Mouse (Mus musculus) embryonic facial prominence, embryonic 13.5 days (tissue): ENCODE results near the gene St3gal4. TPM values are rescaled to one million over a fixed set of nuclear protein-coding genes. Genes with fewer than 3 reads are reported as not detected.

Experiments used
- ATAC-seq: fragments of 200-750 bp; cut with Nextera tagmentation; 2 replicates; pipeline ENCODE4 v1.8.0; 2017; ENCODE audit warnings: low read depth; ENCODE audit not compliant: insufficient number of reproducible peaks, insufficient read depth, low FRiP score, low TSS enrichment
- H3K27ac ChIP-seq: fragments of 300-500 bp; sonication (generic); 2 replicates; pipeline ENCODE4 v1.5.1; 2015; ENCODE audit warnings: moderate library complexity, mild to moderate bottlenecking, inconsistent platforms
- H3K27me3 ChIP-seq: fragments of 300-500 bp; sonication (generic); 2 replicates; pipeline ENCODE4 v1.6.1; 2015; ENCODE audit warnings: mild to moderate bottlenecking, inconsistent platforms
- H3K36me3 ChIP-seq: fragments of 300-500 bp; sonication (generic); 2 replicates; pipeline ENCODE4 v1.6.1; 2015; ENCODE audit warnings: mild to moderate bottlenecking, inconsistent platforms
- H3K4me1 ChIP-seq: fragments of 300-500 bp; sonication (generic); 2 replicates; pipeline ENCODE4 v1.6.1; 2015; ENCODE audit warnings: inconsistent platforms
- H3K4me2 ChIP-seq: fragments of 300-500 bp; sonication (generic); 2 replicates; pipeline ENCODE4 v1.6.1; 2015; ENCODE audit warnings: moderate library complexity, mild to moderate bottlenecking, inconsistent platforms
- H3K4me3 ChIP-seq: fragments of 300-500 bp; sonication (generic); 2 replicates; pipeline ENCODE4 v1.5.1; 2015; ENCODE audit warnings: mild to moderate bottlenecking, inconsistent platforms
- H3K9ac ChIP-seq: fragments of 300-500 bp; sonication (generic); 2 replicates; pipeline ENCODE4 v1.6.1; 2015; ENCODE audit warnings: mild to moderate bottlenecking, inconsistent platforms
- H3K9me3 ChIP-seq: fragments of 300-500 bp; sonication (generic); 2 replicates; pipeline ENCODE4 v1.6.1; 2016; ENCODE audit warnings: inconsistent platforms
- WGBS: fragments of 180-500 bp; shearing (Covaris S2); methylation state at CpG from one replicate; pipeline ENCODE4 v1.1.7; 2015; ENCODE audit warnings: mixed read lengths; 5-methylcytosine and 5-hydroxymethylcytosine counted together
- polyA plus RNA-seq: library from polyadenylated mRNA; unstranded; fragments of >200 nt; fragmentation: Nextera tagmentation; extraction: Ambion mirVana; gene quantifications from 2 replicates; pipeline ENCODE4 v1.2.1, GENCODE M21; 2015

St3gal4 gene
- polyA plus RNA-seq, 1 experiment from 2014 or later = 42.0 TPM

DNA sequence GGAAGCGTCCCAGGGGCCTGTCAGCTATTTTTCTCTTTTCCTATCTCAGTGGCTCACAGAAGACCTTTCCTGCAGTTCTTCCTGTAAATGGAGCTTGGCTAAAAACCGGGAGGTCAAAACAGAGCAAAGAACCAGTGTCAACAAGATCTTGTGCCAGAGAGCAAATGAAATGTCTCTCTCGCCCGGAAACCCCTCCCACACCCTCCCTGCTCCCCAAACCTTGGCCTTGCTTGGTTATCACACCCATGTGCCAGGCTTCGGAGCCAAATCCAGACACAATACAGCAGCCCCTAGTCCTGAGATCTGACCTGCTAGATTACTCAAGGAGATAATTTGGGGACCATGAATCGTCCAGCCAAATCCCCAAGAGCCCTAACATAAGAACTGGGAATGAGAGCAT lies 8.1 kb upstream of the St3gal4 start:
- H3K36me3 ChIP-seq = peaks cover 68% of the 10 kb centered on the region
- no peaks in the 10 kb centered on the region for H3K9me3 ChIP-seq
- no peak overlapping the region for H3K27ac ChIP-seq
- no peak overlapping the region for H3K9ac ChIP-seq
- no peaks in the 10 kb centered on the region for H3K4me1 ChIP-seq
- no peak overlapping the region for H3K4me3 ChIP-seq
- no peak overlapping the region for H3K4me2 ChIP-seq
- H3K27me3 ChIP-seq = no peaks in the 10 kb centered on the region
- WGBS = 82% methylated on average over 6 of the region's 6 CpGs
- no peak for ATAC-seq

DNA sequence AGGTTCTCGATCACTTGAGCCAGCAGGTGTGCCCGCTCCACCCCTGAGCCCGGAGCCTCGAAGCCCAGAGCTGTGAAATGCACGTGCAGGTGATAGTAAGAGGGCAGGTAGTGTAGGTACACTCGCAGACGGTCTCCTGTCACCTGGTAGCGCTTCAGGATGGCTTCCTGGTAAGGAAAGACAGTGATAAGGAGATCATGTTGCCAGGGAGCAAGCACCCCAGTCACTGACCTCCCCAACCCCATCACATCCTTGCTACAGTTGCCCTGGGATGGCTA lies 5.5 kb upstream of the St3gal4 start:
- 94% methylated on average over 8 of the region's 8 CpGs for WGBS
- no peak for ATAC-seq
- Histone ChIP-seq H3K36me3 (peaks cover 70% of the 10 kb centered on the region), H3K4me2 (no peak overlapping the region), H3K4me1 (0 out of 2 replicates have a peak, but pooled peaks cover 4% of the 10 kb centered on the region), H3K27me3 (no peaks in the 10 kb centered on the region), H3K9ac (no peak overlapping the region), H3K27ac (no peak overlapping the region), H3K4me3 (no peak overlapping the region), H3K9me3 (no peaks in the 10 kb centered on the region)

DNA sequence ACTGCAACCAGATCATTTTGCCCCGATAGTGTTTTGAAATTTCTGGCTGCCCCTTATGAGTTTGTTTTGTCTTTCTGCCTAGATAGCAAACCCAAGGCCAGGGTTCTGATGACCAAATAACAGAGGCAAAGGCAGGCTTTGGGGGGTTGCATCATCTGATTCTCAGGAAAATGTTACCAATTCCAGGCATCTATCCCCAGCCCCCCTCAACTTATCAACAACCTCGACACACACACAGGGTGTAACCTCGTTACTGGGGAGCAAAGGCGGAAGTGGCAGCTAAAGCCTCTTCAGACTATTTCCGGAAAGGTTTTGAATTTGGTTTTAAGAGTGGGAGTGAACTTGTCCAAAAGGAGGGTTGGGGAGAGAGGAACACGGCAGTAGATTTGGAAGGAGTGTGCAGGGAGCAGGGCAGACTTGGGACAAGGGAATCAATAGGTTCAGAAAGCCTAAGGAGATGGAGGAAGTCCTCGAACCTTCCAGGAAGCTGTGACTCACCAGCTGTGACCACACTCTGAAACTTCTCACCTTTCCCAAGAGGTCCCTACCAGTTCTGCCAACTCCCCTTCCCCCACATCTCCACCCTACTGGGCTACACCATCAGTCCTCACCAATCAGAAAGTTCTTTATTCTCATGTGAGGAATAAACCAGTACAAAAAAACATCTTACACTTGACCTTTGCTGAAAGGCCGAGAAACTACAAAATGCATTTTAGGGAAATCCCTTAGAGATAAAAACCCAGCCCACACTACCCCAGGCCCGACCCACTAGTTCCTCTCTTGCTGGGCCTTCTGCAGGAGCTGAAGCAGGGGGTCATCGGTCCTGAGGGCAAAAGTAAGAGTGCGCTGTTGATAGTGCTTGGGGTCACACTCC lies 5.0 kb upstream of the St3gal4 start:
- no peak overlapping the region for H3K4me3 ChIP-seq
- peaks cover 67% of the 10 kb centered on the region for H3K36me3 ChIP-seq
- 81% methylated on average over 11 of the region's 11 CpGs for WGBS

DNA sequence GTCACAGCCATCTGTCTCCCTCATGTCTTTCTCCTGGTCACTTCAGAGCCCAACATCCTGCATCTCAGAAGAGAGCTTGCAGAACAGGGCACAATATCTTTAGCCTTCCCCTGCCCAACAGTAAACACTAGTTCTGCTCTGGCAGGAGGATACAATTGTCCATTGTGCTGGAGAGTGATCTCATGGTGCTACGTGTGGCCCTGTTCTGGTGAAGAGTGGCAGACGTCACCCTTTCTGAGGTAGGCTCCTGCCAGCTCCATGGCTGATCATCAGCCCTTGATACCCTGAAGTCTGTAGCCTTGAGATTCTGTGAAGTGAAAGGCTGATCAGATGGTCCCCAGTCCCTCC lies 4.4 kb upstream of the St3gal4 start:
- H3K36me3 ChIP-seq = peaks cover 62% of the 10 kb centered on the region
- no peak overlapping the region for H3K9ac ChIP-seq
- peak overlapping the region; percentile 28; the same call in 1 of the 2 replicates for H3K27ac ChIP-seq
- no peak overlapping the region for H3K4me3 ChIP-seq
- ATAC-seq = no peak
- no peaks in the 10 kb centered on the region for H3K9me3 ChIP-seq
- 62% methylated on average over 2 of the region's 2 CpGs for WGBS
- H3K4me1 ChIP-seq = peaks cover 8% of the 10 kb centered on the region; the same call in 1 of the 2 replicates
- no peak overlapping the region for H3K4me2 ChIP-seq
- H3K27me3 ChIP-seq = no peaks in the 10 kb centered on the region

More for the DNA sequence above, 5.0 kb upstream of the St3gal4 start:
- Histone ChIP-seq H3K27ac (0 out of 2 replicates have a peak overlapping the region, but pooled peaks have one; percentile 28), H3K27me3 (no peaks in the 10 kb centered on the region), H3K4me2 (no peak overlapping the region), H3K4me1 (peaks cover 8% of the 10 kb centered on the region; the same call in 1 of the 2 replicates), H3K9ac (no peak overlapping the region), H3K9me3 (no peaks in the 10 kb centered on the region)
- ATAC-seq = no peak

DNA sequence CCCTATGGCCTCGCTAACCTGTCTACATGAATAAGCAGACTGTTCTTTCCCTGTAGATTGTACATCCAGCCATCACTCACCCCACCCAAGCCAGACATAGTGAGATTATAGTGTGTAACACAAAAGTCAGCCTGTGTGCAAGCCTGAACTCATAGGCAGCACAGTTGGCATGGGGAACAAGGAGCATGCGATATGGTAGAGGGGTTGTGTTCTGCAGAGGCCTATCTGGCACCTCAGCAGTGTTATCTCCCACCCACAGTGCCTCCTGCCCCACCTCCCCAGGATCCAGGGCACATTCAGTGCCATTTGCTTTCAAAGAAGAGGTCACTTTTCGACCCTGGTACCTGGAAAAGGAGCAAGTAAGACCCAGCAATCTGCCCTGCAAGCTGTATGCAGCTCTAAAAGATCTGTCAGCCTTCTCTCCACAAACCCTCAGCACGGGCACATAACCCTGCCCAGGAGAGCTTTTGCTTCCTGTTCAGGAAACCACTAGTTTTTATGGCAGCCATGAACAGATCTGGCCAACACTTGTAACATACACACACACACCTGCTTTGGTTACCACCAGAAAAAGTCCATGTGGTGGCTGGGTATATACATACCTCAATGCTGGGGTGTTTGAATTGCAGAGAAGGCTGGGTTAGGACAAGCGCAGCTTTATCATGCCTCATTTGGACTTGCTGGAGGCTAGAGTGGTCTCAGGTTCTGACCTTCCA lies 3.6 kb upstream of the St3gal4 start:
- Histone ChIP-seq H3K4me2 (no peak overlapping the region), H3K27ac (0 out of 2 replicates have a peak overlapping the region, but pooled peaks have one; percentile 28), H3K4me1 (peaks cover 13% of the 10 kb centered on the region), H3K9ac (no peak overlapping the region), H3K4me3 (no peak overlapping the region), H3K27me3 (no peaks in the 10 kb centered on the region), H3K36me3 (peaks cover 55% of the 10 kb centered on the region), H3K9me3 (no peaks in the 10 kb centered on the region)
- 76% methylated on average over 5 of the region's 5 CpGs for WGBS
- no peak for ATAC-seq

DNA sequence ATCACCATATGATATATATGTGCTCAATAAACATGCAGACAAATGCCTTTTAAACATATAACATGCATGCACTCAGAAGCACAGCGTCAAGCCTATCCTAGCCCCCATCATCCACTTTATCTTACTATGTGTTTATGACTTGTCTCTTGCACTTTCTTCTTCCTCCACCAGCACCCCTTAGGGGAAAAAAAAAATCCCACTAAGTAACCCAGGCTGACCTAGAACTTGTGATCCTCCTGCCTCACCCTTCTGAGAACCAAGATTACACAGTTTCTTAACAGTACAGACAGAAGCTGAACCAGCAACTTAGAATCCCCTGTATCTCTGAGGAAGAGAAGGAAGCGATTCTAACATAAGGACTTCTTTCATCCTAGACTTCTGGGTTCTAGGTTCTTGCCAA lies 505 bp downstream of the St3gal4 start:
- ATAC-seq = no peak
- H3K27ac ChIP-seq = no peak overlapping the region
- H3K9ac ChIP-seq = no peak overlapping the region
- peaks cover 26% of the 10 kb centered on the region for H3K36me3 ChIP-seq
- H3K9me3 ChIP-seq = no peaks in the 10 kb centered on the region
- peaks cover 40% of the 10 kb centered on the region for H3K4me1 ChIP-seq
- H3K27me3 ChIP-seq = no peaks in the 10 kb centered on the region
- no peak overlapping the region for H3K4me3 ChIP-seq
- 89% methylated on average over 2 of the region's 2 CpGs for WGBS
- no peak overlapping the region for H3K4me2 ChIP-seq

DNA sequence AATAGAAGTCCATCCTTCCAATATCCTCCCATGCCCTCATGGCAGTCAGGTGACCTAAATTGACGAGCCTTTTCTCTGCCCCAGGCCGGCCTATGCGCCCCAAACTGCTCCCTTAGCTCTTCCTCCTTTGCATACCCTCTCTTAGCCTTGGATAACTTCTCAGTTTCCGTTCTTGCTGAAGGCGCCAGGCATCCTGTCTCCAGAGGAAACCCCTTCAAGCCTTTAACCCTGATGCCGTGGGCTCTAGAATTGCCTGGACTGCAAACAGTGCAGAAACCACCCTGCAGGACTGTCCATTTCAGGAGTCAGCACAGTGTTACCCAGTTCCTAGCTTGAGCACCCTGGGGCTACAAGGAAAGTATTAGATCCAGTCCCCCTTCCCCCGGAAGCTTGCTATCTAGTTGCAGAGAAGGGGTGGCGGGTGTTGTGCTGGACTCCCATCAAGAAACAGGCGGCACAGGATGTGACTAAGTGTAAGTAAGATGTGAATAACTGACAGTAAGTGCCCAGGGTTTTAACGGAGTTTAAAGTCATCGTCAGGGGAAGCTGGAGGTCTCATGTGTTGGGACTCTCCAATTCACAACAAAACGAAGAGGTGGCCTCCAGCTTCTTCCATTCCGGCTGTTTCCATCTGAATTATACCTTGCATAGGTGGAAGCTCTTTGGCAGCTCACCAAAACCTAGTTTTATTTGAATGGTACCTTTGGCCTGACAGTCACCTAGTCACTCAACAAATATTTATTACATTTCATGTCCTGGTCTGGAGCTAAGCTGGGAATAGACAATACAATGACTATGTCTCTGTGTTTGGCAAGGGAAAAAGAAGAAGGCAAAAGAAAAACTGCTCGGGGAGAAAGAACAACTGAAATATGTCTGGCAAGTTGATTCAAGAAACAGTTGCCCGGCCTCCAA lies 1.4 kb downstream of the St3gal4 start:
- ATAC-seq = no peak
- H3K4me1 ChIP-seq = peaks cover 49% of the 10 kb centered on the region

DNA sequence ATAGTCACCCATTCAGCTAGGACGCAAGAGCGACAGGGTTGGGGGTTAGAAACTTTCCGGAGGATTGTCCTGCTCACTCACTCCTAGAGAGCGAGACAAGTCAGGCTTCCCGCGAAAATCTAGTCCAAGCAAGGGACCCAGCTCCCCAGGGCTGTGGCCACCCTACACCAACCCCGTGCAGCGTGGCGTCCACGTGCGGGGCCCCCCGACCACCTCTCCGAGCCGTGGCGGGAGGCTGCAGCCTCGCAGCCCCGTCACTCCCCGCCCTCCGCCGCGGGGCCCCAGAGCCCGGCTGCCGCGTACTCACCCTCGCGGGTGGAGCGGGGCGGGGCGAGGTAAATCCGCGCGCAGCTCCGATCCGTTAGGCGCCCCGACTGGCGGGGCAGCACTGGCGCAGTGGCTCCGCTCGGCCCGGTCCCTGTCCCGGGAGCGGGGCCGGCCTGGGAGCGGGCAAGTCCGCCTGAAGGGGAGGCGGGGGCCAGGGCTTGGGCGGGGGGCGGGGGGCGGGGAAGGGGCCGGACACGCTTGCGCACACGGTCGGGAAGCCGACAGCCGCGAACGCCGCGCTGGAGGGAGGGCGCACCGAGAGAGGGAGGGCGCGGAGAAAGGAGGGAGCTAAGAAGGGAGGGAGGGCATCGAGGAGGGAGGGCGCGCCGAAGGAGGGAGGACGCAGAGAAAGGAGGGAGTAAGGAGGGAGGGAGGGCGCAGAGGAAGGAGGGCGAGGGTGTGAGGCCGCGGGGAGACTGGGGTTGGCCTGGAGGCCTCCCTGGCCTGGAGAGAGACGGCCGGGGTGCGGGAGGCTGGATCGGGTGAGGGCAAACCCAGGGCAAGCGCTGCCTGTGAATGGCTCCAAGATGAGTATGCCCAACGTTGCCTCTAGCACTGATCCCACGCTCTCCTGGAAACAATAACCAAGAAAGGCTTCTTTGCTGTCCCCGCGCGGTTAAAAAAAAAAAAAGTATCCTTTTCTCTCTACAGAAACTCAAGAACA lies 2.4 kb downstream of the St3gal4 start:
- ATAC-seq = peak; percentile 81

More for the DNA sequence above, 1.4 kb downstream of the St3gal4 start:
- Histone ChIP-seq H3K9ac (peak overlapping the region; percentile 89), H3K4me2 (peak overlapping the region; percentile 82), H3K9me3 (no peaks in the 10 kb centered on the region), H3K27ac (peak overlapping the region; percentile 92), H3K36me3 (peaks cover 16% of the 10 kb centered on the region), H3K4me3 (peak overlapping the region; percentile 74), H3K27me3 (no peaks in the 10 kb centered on the region)
- 18% methylated on average over 15 of the region's 15 CpGs for WGBS

DNA sequence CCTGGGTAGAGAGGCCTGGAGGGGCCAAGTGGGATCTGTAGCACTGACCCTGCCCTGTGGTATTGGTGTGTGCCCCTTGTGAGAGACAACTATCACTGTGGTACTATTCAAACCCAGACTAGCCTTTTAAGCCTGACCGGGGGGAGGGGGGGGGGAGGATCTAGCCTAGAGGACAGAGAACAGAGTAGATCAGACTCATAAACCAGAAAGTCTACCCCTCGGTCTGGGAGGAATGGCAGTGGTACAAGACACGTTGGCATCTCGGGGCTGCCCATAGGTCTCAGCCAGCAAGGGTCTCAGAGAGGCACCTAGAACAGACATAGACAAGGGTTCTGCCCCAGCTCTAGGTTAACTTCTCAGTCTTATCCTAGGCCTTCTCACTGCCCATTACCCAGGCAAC lies 3.3 kb downstream of the St3gal4 start:
- Histone ChIP-seq H3K36me3 (0 out of 2 replicates have a peak, but pooled peaks cover 3% of the 10 kb centered on the region), H3K4me1 (peaks cover 64% of the 10 kb centered on the region), H3K27ac (peak overlapping the region; percentile 92), H3K4me2 (peak overlapping the region; percentile 82), H3K9ac (peak overlapping the region; percentile 89), H3K9me3 (no peaks in the 10 kb centered on the region), H3K27me3 (no peaks in the 10 kb centered on the region), H3K4me3 (peak overlapping the region; percentile 74)
- 28% methylated on average over 4 of the region's 4 CpGs for WGBS
- no peak for ATAC-seq

More for the DNA sequence above, 2.4 kb downstream of the St3gal4 start:
- Histone ChIP-seq H3K4me2 (peak overlapping the region; percentile 82), H3K27ac (peak overlapping the region; percentile 92), H3K4me1 (peaks cover 59% of the 10 kb centered on the region), H3K36me3 (peaks cover 10% of the 10 kb centered on the region), H3K9ac (peak overlapping the region; percentile 89), H3K9me3 (no peaks in the 10 kb centered on the region), H3K27me3 (no peaks in the 10 kb centered on the region), H3K4me3 (peak overlapping the region; percentile 74)
- under 1% methylated on average over 73 of the region's 84 CpGs for WGBS

DNA sequence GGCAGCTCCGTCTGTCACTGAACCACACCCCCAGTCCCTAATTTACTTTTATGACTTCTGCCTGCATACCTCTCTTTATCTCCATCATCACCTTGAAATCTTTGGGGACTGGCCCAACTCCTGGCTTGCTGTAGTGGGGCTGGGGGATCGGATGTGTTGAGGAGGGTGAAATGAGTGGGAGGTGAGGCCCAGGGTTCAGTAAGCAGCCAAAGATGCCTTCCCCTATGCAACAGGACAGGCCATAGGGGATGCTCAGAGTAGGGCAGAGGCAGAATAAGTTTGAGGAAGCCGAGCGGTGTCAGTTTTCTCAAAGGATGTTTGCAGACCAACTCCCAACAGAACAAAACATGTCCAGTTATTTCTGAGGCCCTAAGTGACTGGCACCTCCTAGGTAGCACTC lies 3.8 kb downstream of the St3gal4 start:
- peaks cover 69% of the 10 kb centered on the region for H3K4me1 ChIP-seq
- WGBS = 21% methylated on average over 3 of the region's 4 CpGs

More for the DNA sequence above, 3.8 kb downstream of the St3gal4 start:
- Histone ChIP-seq H3K4me2 (peak overlapping the region; percentile 82), H3K4me3 (peak overlapping the region; percentile 74), H3K9me3 (no peaks in the 10 kb centered on the region), H3K9ac (peak overlapping the region; percentile 89), H3K27me3 (no peaks in the 10 kb centered on the region), H3K36me3 (0 out of 2 replicates have a peak, but pooled peaks cover 3% of the 10 kb centered on the region), H3K27ac (peak overlapping the region; percentile 92)
- ATAC-seq = no peak
